Mouse (Mus musculus): ENCODE data around the gene Tsc1.

Gene Tsc1

GRCm38 (mm10) chr2:28613599-28613998, 27.4 kb upstream of the Tsc1 start:
- DNase-seq (ENCODE audit: low read depth, low spot score), result no peak

GRCm38 (mm10) chr2:28616358-28616757, 24.7 kb upstream of the Tsc1 start:
- no peak for DNase-seq (ENCODE audit: low read depth, low spot score)

- DNase-seq (ENCODE audit: low read depth, low spot score), result no peak
Measured at GRCm38 (mm10) chr2:28616874-28617273, 24.2 kb upstream of the Tsc1 start.

GRCm38 (mm10) chr2:28617498-28618486, 23.2 kb upstream of the Tsc1 start:
- DNase-seq (ENCODE audit: low read depth, low spot score), result no peak

- no peak for DNase-seq (ENCODE audit: low read depth, low spot score)
Measured at GRCm38 (mm10) chr2:28618777-28619336, 22.2 kb upstream of the Tsc1 start.

- no peak for DNase-seq (ENCODE audit: low read depth, low spot score)
Measured at GRCm38 (mm10) chr2:28619369-28619768, 21.7 kb upstream of the Tsc1 start.

GRCm38 (mm10) chr2:28620522-28620921, 20.5 kb upstream of the Tsc1 start:
- DNase-seq (ENCODE audit: low read depth, low spot score), result no peak

GRCm38 (mm10) chr2:28621111-28621510, 19.9 kb upstream of the Tsc1 start:
- no peak for DNase-seq (ENCODE audit: low read depth, low spot score)

- DNase-seq (ENCODE audit: low read depth, low spot score), result no peak
Measured at GRCm38 (mm10) chr2:28621664-28622171, 19.3 kb upstream of the Tsc1 start, which contains the start of gene Gfi1b. Gene Gfi1b, minus strand, starts transcription at chr2:28621982.

GRCm38 (mm10) chr2:28622521-28623124, 18.4 kb upstream of the Tsc1 start:
- DNase-seq (ENCODE audit: low read depth, low spot score), result no peak

GRCm38 (mm10) chr2:28624870-28625269, 16.2 kb upstream of the Tsc1 start:
- DNase-seq (ENCODE audit: low read depth, low spot score), result no peak

GRCm38 (mm10) chr2:28626038-28626437, 15.0 kb upstream of the Tsc1 start:
- DNase-seq (ENCODE audit: low read depth, low spot score), result no peak

- DNase-seq (ENCODE audit: low read depth, low spot score), result no peak
Measured at GRCm38 (mm10) chr2:28628053-28628452, 13.0 kb upstream of the Tsc1 start.

GRCm38 (mm10) chr2:28629911-28630381, 11.1 kb upstream of the Tsc1 start:
- DNase-seq (ENCODE audit: low read depth, low spot score), result no peak

GRCm38 (mm10) chr2:28632626-28633025, 8.4 kb upstream of the Tsc1 start:
- DNase-seq (ENCODE audit: low read depth, low spot score), result no peak

- no peak for DNase-seq (ENCODE audit: low read depth, low spot score)
Measured at GRCm38 (mm10) chr2:28633136-28633535, 7.9 kb upstream of the Tsc1 start.

- no peak for DNase-seq (ENCODE audit: low read depth, low spot score)
Measured at GRCm38 (mm10) chr2:28635199-28635598, 5.8 kb upstream of the Tsc1 start.

- no peak for DNase-seq (ENCODE audit: low read depth, low spot score)
Measured at GRCm38 (mm10) chr2:28637106-28637845, 3.8 kb upstream of the Tsc1 start.

- DNase-seq (ENCODE audit: low read depth, low spot score), result no peak
Measured at GRCm38 (mm10) chr2:28638352-28638751, 2.7 kb upstream of the Tsc1 start.

GRCm38 (mm10) chr2:28638886-28639285, 2.1 kb upstream of the Tsc1 start:
- no peak for DNase-seq (ENCODE audit: low read depth, low spot score)

- no peak for DNase-seq (ENCODE audit: low read depth, low spot score)
Measured at GRCm38 (mm10) chr2:28639794-28640193, 1.2 kb upstream of the Tsc1 start.

Data from brain, embryonic 18.5 days (tissue).